Mouse (Mus musculus): ENCODE data around the gene Fhl2. TPM values are rescaled to one million over a fixed set of nuclear protein-coding genes. Genes with fewer than 3 reads are reported as not detected.

The Fhl2 gene
- polyA plus RNA-seq, 1 experiment from 2014 or later: 9.1 TPM

- no peak for DNase-seq (ENCODE audit: low spot score)
- Histone ChIP-seq H3K27ac (no peak overlapping the region), H3K27me3 (ENCODE audit: low read depth, poor library complexity, severe bottlenecking) (no peaks in the 10 kb centered on the region), H3K4me1 (no peaks in the 10 kb centered on the region), H3K9me3 (replicated peaks) (no peaks in the 10 kb centered on the region), H3K4me3 (no peak overlapping the region), H3K36me3 (peaks cover 94% of the 10 kb centered on the region)
- WGBS: 86% methylated on average over 2 of the region's 2 CpGs
These were observed 83.9 kb downstream of the Fhl2 start for GRCm38 (mm10) chr1:43112882-43113281.

DNA sequence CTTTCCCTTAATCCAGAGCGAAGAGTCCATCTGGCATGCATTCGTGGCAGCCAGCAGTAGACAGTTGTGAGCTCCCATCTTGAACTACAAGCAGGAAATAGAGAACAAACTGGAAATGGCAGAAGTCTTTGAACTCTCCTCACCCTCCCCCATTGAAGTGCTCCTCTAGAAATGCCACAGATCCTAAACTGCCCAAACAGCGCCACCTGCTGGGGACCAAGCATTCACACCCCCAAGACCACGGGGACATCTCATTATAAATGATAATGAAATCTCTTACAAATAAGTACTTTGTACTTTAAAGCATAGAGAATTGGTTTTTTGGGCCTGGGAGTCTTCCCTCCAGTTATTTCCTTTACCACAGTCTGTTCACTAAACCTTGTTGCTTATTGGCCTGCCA, 86.2 kb downstream of the Fhl2 start:
- Histone ChIP-seq H3K4me1 (no peaks in the 10 kb centered on the region), H3K27me3 (ENCODE audit: low read depth, poor library complexity, severe bottlenecking) (no peaks in the 10 kb centered on the region), H3K9me3 (replicated peaks) (no peaks in the 10 kb centered on the region), H3K36me3 (peaks cover 94% of the 10 kb centered on the region), H3K27ac (no peak overlapping the region), H3K4me3 (no peak overlapping the region)
- WGBS: 57% methylated on average over 4 of the region's 4 CpGs
- peak; percentile 61 for DNase-seq (ENCODE audit: low spot score)

DNA sequence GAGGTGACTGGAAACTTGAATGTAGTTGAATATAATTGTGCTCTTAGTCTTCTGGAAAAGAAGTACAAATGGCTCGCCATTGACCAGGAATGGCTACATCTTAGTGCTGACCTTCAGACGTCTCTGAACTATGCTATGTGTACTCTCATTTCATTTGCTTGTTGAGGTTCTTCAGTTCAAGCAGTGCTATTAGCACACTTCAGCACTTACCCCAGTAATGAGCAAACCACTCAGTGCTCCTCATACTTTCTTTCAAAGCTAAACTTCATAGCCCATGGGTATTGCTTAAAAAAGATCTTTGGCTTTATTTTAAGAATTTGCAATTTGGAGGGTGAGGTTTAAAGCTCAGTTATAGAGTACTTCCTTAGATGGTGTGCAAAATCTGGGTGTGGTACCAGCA, 88.1 kb downstream of the Fhl2 start:
- H3K9me3 ChIP-seq (replicated peaks): no peaks in the 10 kb centered on the region
- H3K4me3 ChIP-seq: no peak overlapping the region
- no peaks in the 10 kb centered on the region for H3K27me3 ChIP-seq (ENCODE audit: low read depth, poor library complexity, severe bottlenecking)
- H3K36me3 ChIP-seq: peaks cover 93% of the 10 kb centered on the region
- no peaks in the 10 kb centered on the region for H3K4me1 ChIP-seq
- no peak overlapping the region for H3K27ac ChIP-seq
- 95% methylated on average over 2 of the region's 2 CpGs for WGBS
- no peak for DNase-seq (ENCODE audit: low spot score)

GRCm38 (mm10) chr1:43098031-43098984, 98.5 kb downstream of the Fhl2 start, which contains the start of the genes Tgfbrap1 and AI597479:
TSS of gene Tgfbrap1 (minus strand) at chr1:43098637.
TSS of gene AI597479 (plus strand) at chr1:43098710.
- H3K27me3 ChIP-seq (ENCODE audit: low read depth, poor library complexity, severe bottlenecking): no peaks in the 10 kb centered on the region
- peak; percentile 97 for DNase-seq (ENCODE audit: low spot score)
- peak within 1 kb of the TSS; percentile 95 for H3K27ac ChIP-seq
- H3K9me3 ChIP-seq (replicated peaks): no peaks in the 10 kb centered on the region
- H3K4me3 ChIP-seq: peak within 1 kb of the TSS; percentile 98
- peaks cover 20% of the 10 kb centered on the region for H3K36me3 ChIP-seq
- peaks cover 16% of the 10 kb centered on the region for H3K4me1 ChIP-seq
- WGBS: 1% methylated on average over 57 of the region's 57 CpGs

GRCm38 (mm10) chr1:43094206-43094605, 102.6 kb downstream of the Fhl2 start:
- Histone ChIP-seq H3K4me3 (no peak overlapping the region), H3K27ac (no peak overlapping the region), H3K36me3 (no peaks in the 10 kb centered on the region), H3K27me3 (ENCODE audit: low read depth, poor library complexity, severe bottlenecking) (no peaks in the 10 kb centered on the region), H3K4me1 (peaks cover 25% of the 10 kb centered on the region), H3K9me3 (replicated peaks) (no peaks in the 10 kb centered on the region)
- WGBS: 91% methylated on average over 2 of the region's 2 CpGs
- DNase-seq (ENCODE audit: low spot score): no peak

GRCm38 (mm10) chr1:43092056-43093015, 104.4 kb downstream of the Fhl2 start:
- DNase-seq (ENCODE audit: low spot score): peak; percentile 72
- peak overlapping the region; percentile 90 for H3K27ac ChIP-seq
- H3K27me3 ChIP-seq (ENCODE audit: low read depth, poor library complexity, severe bottlenecking): no peaks in the 10 kb centered on the region
- WGBS: 3% methylated on average over 102 of the region's 102 CpGs
- no peaks in the 10 kb centered on the region for H3K36me3 ChIP-seq
- H3K4me3 ChIP-seq: peak overlapping the region; percentile 83
- H3K4me1 ChIP-seq: peaks cover 17% of the 10 kb centered on the region
- no peaks in the 10 kb centered on the region for H3K9me3 ChIP-seq (replicated peaks)

- Histone ChIP-seq H3K27ac (peak overlapping the region; percentile 90; the same call in 1 of the 2 replicates), H3K4me3 (peak overlapping the region; percentile 83), H3K4me1 (peaks cover 13% of the 10 kb centered on the region), H3K27me3 (ENCODE audit: low read depth, poor library complexity, severe bottlenecking) (no peaks in the 10 kb centered on the region), H3K9me3 (replicated peaks) (no peaks in the 10 kb centered on the region), H3K36me3 (no peaks in the 10 kb centered on the region)
- DNase-seq (ENCODE audit: low spot score): peak; percentile 33
- 50% methylated on average over 13 of the region's 13 CpGs for WGBS
These were observed 105.3 kb downstream of the Fhl2 start for GRCm38 (mm10) chr1:43091306-43092055.

- peaks cover 13% of the 10 kb centered on the region for H3K4me1 ChIP-seq
- H3K27ac ChIP-seq: no peak overlapping the region
- no peak for DNase-seq (ENCODE audit: low spot score)
- H3K4me3 ChIP-seq: no peak overlapping the region
- peaks cover under 1% of the 10 kb centered on the region; the same call in 1 of the 2 replicates for H3K36me3 ChIP-seq
- no peaks in the 10 kb centered on the region for H3K9me3 ChIP-seq (replicated peaks)
- 89% methylated on average over 1 of the region's 1 CpGs for WGBS
- no peaks in the 10 kb centered on the region for H3K27me3 ChIP-seq (ENCODE audit: low read depth, poor library complexity, severe bottlenecking)
These were observed 106.4 kb downstream of the Fhl2 start for GRCm38 (mm10) chr1:43090418-43090817.

DNA sequence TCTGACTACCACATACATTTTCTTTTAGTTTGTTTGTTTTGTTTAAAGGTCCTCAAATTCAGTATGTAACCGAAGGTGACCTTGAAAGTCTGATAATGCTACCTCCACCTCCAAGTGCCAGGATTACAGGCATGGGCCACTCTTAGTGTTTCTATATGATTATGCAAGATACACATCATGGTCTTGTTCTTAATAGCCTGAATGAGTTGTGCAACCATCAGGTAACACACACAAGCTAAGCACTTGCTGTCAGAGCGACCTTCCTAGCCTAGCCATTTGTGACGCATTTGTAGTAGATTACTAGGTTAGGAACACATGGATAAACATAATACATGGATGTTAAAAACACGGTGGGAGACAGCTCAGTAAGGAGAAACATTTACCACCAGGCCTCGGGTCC, 113.8 kb downstream of the Fhl2 start:
- Histone ChIP-seq H3K27ac (no peak overlapping the region), H3K9me3 (replicated peaks) (no peaks in the 10 kb centered on the region), H3K4me3 (no peak overlapping the region), H3K36me3 (peaks cover 7% of the 10 kb centered on the region; the same call in 1 of the 2 replicates), H3K27me3 (ENCODE audit: low read depth, poor library complexity, severe bottlenecking) (no peaks in the 10 kb centered on the region), H3K4me1 (no peaks in the 10 kb centered on the region)
- peak; percentile 15 for DNase-seq (ENCODE audit: low spot score)
- WGBS: 88% methylated on average over 5 of the region's 5 CpGs

- WGBS: 88% methylated on average over 2 of the region's 2 CpGs
- Histone ChIP-seq H3K4me1 (no peaks in the 10 kb centered on the region), H3K9me3 (replicated peaks) (no peaks in the 10 kb centered on the region), H3K27ac (no peak overlapping the region), H3K36me3 (peaks cover 24% of the 10 kb centered on the region), H3K27me3 (ENCODE audit: low read depth, poor library complexity, severe bottlenecking) (no peaks in the 10 kb centered on the region), H3K4me3 (no peak overlapping the region)
- DNase-seq (ENCODE audit: low spot score): no peak
These were observed 118.7 kb downstream of the Fhl2 start for GRCm38 (mm10) chr1:43078124-43078523.

GRCm38 (mm10) chr1:43074791-43075190, 122.0 kb downstream of the Fhl2 start:
- no peak for DNase-seq (ENCODE audit: low spot score)
- H3K4me3 ChIP-seq: no peak overlapping the region
- no peaks in the 10 kb centered on the region for H3K27me3 ChIP-seq (ENCODE audit: low read depth, poor library complexity, severe bottlenecking)
- no peak overlapping the region for H3K27ac ChIP-seq
- H3K4me1 ChIP-seq: no peaks in the 10 kb centered on the region
- no peaks in the 10 kb centered on the region for H3K9me3 ChIP-seq (replicated peaks)
- 95% methylated on average over 2 of the region's 2 CpGs for WGBS
- H3K36me3 ChIP-seq: peaks cover 34% of the 10 kb centered on the region

Measured in limb, embryonic 10.5 days (tissue).